Mouse (Mus musculus) liver, embryonic 13.5 days (tissue): Measurements from ENCODE around the gene Gm17662. TPM values are rescaled to one million over a fixed set of nuclear protein-coding genes. Genes with fewer than 3 reads are reported as not detected.
A peak's percentile ranks its signal among the peaks of the same experiment; 100 is the strongest.

Experiments used
- ATAC-seq: fragments of 200-750 bp; cut with Nextera tagmentation; 2 replicates; pipeline ENCODE4 v1.8.0; 2017; ENCODE audit warnings: low read depth, mild to moderate bottlenecking, moderate number of reproducible peaks, moderate library complexity
- DNase-seq: peaks from one replicate; pipeline ENCODE4 v3.0.0; 2022
- H3K27ac ChIP-seq: fragments of 300-500 bp; sonication (generic); 2 replicates; pipeline ENCODE4 v1.5.1; 2015; ENCODE audit warnings: moderate library complexity, mild to moderate bottlenecking, inconsistent platforms
- H3K27me3 ChIP-seq: fragments of 300-500 bp; sonication (generic); 2 replicates; pipeline ENCODE4 v1.6.1; 2015; ENCODE audit warnings: mild to moderate bottlenecking, inconsistent platforms
- H3K36me3 ChIP-seq: fragments of 300-500 bp; sonication (generic); 2 replicates; pipeline ENCODE4 v1.6.1; 2015; ENCODE audit warnings: mild to moderate bottlenecking, inconsistent platforms
- H3K4me1 ChIP-seq: fragments of 300-500 bp; sonication (generic); replicated peaks from 2 replicates; pipeline ENCODE4 v1.6.1; 2015; ENCODE audit warnings: inconsistent platforms
- H3K4me2 ChIP-seq: fragments of 300-500 bp; sonication (generic); 2 replicates; pipeline ENCODE4 v1.6.1; 2015; ENCODE audit warnings: inconsistent platforms, mild to moderate bottlenecking, moderate library complexity
- H3K4me3 ChIP-seq: fragments of 300-500 bp; sonication (generic); replicated peaks from 2 replicates; pipeline ENCODE4 v1.5.1; 2015; ENCODE audit warnings: mild to moderate bottlenecking, inconsistent platforms
- H3K9ac ChIP-seq: fragments of 300-500 bp; sonication (generic); 2 replicates; pipeline ENCODE4 v1.6.1; 2015; ENCODE audit warnings: mild to moderate bottlenecking, inconsistent platforms
- H3K9me3 ChIP-seq: fragments of 300-500 bp; sonication (generic); replicated peaks from 2 replicates; pipeline ENCODE4 v1.6.1; 2016; ENCODE audit warnings: inconsistent platforms
- WGBS: fragments of 180-500 bp; shearing (Covaris S2); methylation state at CpG from one replicate; pipeline ENCODE4 v1.1.7; 2015; ENCODE audit not compliant: insufficient replicate concordance; 5-methylcytosine and 5-hydroxymethylcytosine counted together
- polyA plus RNA-seq: library from polyadenylated mRNA; unstranded; fragments of >200 nt; fragmentation: Nextera tagmentation; extraction: Ambion mirVana; gene quantifications from 2 replicates; pipeline ENCODE4 v1.2.1, GENCODE M21; 2015

Gene Gm17662
- not detected in 2 replicates for polyA plus RNA-seq

GRCm38 (mm10) chr4:104857029-104857428 is at the start of gene Gm17662:
Gm17662 (plus strand) TSS chr4:104857329.
- Histone ChIP-seq H3K36me3 (0 out of 2 replicates have a peak, but pooled peaks cover 3% of the 10 kb centered on the region), H3K27me3 (no peaks in the 10 kb centered on the region), H3K9ac (no peak within 1 kb of the TSS), H3K27ac (no peak within 1 kb of the TSS), H3K9me3 (no peaks in the 10 kb centered on the region), H3K4me3 (no peak within 1 kb of the TSS), H3K4me2 (no peak within 1 kb of the TSS), H3K4me1 (no peaks in the 10 kb centered on the region)
- ATAC-seq (no peak), DNase-seq (no peak)
- 53% methylated on average over 1 of the region's 1 CpGs for WGBS

GRCm38 (mm10) chr4:104810710-104811286 is 46.3 kb upstream of the Gm17662 start:
- Histone ChIP-seq H3K27me3 (no peaks in the 10 kb centered on the region), H3K9me3 (no peaks in the 10 kb centered on the region), H3K36me3 (no peaks in the 10 kb centered on the region), H3K4me3 (no peak overlapping the region), H3K9ac (no peak overlapping the region), H3K4me2 (no peak overlapping the region), H3K27ac (no peak overlapping the region), H3K4me1 (no peaks in the 10 kb centered on the region; the same call in 1 of the 2 replicates)
- no peak for DNase-seq
- WGBS: 57% methylated on average over 10 of the region's 10 CpGs
- ATAC-seq: no peak

- ATAC-seq: no peak
- H3K9ac ChIP-seq: no peak overlapping the region
- no peak overlapping the region for H3K4me3 ChIP-seq
- 52% methylated on average over 2 of the region's 2 CpGs for WGBS
- peaks cover 6% of the 10 kb centered on the region for H3K4me1 ChIP-seq
- DNase-seq: no peak
- no peak overlapping the region for H3K4me2 ChIP-seq
- H3K36me3 ChIP-seq: no peaks in the 10 kb centered on the region
- no peak overlapping the region for H3K27ac ChIP-seq
- 0 out of 2 replicates have a peak, but pooled peaks cover 2% of the 10 kb centered on the region for H3K9me3 ChIP-seq
- H3K27me3 ChIP-seq: no peaks in the 10 kb centered on the region
These were observed 43.5 kb upstream of the Gm17662 start for GRCm38 (mm10) chr4:104813617-104814016.

GRCm38 (mm10) chr4:104816519-104817232 is 40.5 kb upstream of the Gm17662 start:
- WGBS: 57% methylated on average over 4 of the region's 4 CpGs
- Histone ChIP-seq H3K36me3 (no peaks in the 10 kb centered on the region; the same call in 1 of the 2 replicates), H3K9me3 (0 out of 2 replicates have a peak, but pooled peaks cover 2% of the 10 kb centered on the region), H3K9ac (no peak overlapping the region), H3K27me3 (no peaks in the 10 kb centered on the region), H3K27ac (peak overlapping the region; percentile 39; the same call in 1 of the 2 replicates), H3K4me2 (no peak overlapping the region), H3K4me1 (peaks cover 10% of the 10 kb centered on the region), H3K4me3 (no peak overlapping the region)
- DNase-seq (no peak), ATAC-seq (peak; percentile 77)

GRCm38 (mm10) chr4:104817509-104817908 is 39.6 kb upstream of the Gm17662 start:
- Histone ChIP-seq H3K4me1 (peaks cover 10% of the 10 kb centered on the region), H3K4me2 (no peak overlapping the region), H3K9me3 (0 out of 2 replicates have a peak, but pooled peaks cover 2% of the 10 kb centered on the region), H3K27ac (peak overlapping the region; percentile 39), H3K36me3 (no peaks in the 10 kb centered on the region; the same call in 1 of the 2 replicates), H3K4me3 (no peak overlapping the region), H3K9ac (no peak overlapping the region), H3K27me3 (no peaks in the 10 kb centered on the region)
- WGBS: 51% methylated on average over 2 of the region's 2 CpGs
- DNase-seq (no peak), ATAC-seq (no peak)

GRCm38 (mm10) chr4:104818986-104819385 is 38.1 kb upstream of the Gm17662 start:
- Histone ChIP-seq H3K27me3 (no peaks in the 10 kb centered on the region), H3K36me3 (no peaks in the 10 kb centered on the region; the same call in 1 of the 2 replicates), H3K4me2 (no peak overlapping the region), H3K4me3 (no peak overlapping the region), H3K4me1 (peaks cover 10% of the 10 kb centered on the region), H3K9ac (no peak overlapping the region), H3K9me3 (0 out of 2 replicates have a peak, but pooled peaks cover 2% of the 10 kb centered on the region), H3K27ac (no peak overlapping the region)
- 50% methylated on average over 4 of the region's 4 CpGs for WGBS
- DNase-seq (no peak), ATAC-seq (no peak)

GRCm38 (mm10) chr4:104819891-104820290 is 37.2 kb upstream of the Gm17662 start:
- no peak overlapping the region for H3K4me3 ChIP-seq
- H3K4me2 ChIP-seq: no peak overlapping the region
- peaks cover 10% of the 10 kb centered on the region for H3K4me1 ChIP-seq
- WGBS: 48% methylated on average over 4 of the region's 4 CpGs
- H3K9me3 ChIP-seq: 0 out of 2 replicates have a peak, but pooled peaks cover 2% of the 10 kb centered on the region
- H3K27me3 ChIP-seq: no peaks in the 10 kb centered on the region
- H3K9ac ChIP-seq: no peak overlapping the region
- DNase-seq (no peak), ATAC-seq (no peak)
- no peaks in the 10 kb centered on the region; the same call in 1 of the 2 replicates for H3K36me3 ChIP-seq
- no peak overlapping the region for H3K27ac ChIP-seq

- no peak for DNase-seq
- Histone ChIP-seq H3K9me3 (no peaks in the 10 kb centered on the region), H3K27ac (no peak overlapping the region)
These were observed 33.5 kb upstream of the Gm17662 start for GRCm38 (mm10) chr4:104823597-104824101.

GRCm38 (mm10) chr4:104824381-104825077 is 32.6 kb upstream of the Gm17662 start:
- Histone ChIP-seq H3K27ac (no peak overlapping the region; the same call in 1 of the 2 replicates), H3K9ac (no peak overlapping the region), H3K4me1 (0 out of 2 replicates have a peak, but pooled peaks cover under 1% of the 10 kb centered on the region), H3K36me3 (no peaks in the 10 kb centered on the region; the same call in 1 of the 2 replicates), H3K4me2 (no peak overlapping the region), H3K4me3 (no peak overlapping the region), H3K9me3 (no peaks in the 10 kb centered on the region), H3K27me3 (no peaks in the 10 kb centered on the region)
- ATAC-seq (no peak), DNase-seq (no peak)
- WGBS: 53% methylated on average over 7 of the region's 7 CpGs

More at GRCm38 (mm10) chr4:104823597-104824101, 33.5 kb upstream of the Gm17662 start:
- Histone ChIP-seq H3K36me3 (no peaks in the 10 kb centered on the region; the same call in 1 of the 2 replicates), H3K4me1 (0 out of 2 replicates have a peak, but pooled peaks cover 4% of the 10 kb centered on the region), H3K9ac (no peak overlapping the region), H3K27me3 (no peaks in the 10 kb centered on the region), H3K4me3 (no peak overlapping the region), H3K4me2 (no peak overlapping the region)
- WGBS: 33% methylated on average over 4 of the region's 4 CpGs
- peak; percentile 43; the same call in 1 of the 2 replicates for ATAC-seq

GRCm38 (mm10) chr4:104828939-104829338 is 28.2 kb upstream of the Gm17662 start:
- WGBS: 65% methylated on average over 5 of the region's 5 CpGs
- no peaks in the 10 kb centered on the region for H3K4me1 ChIP-seq
- DNase-seq (no peak), ATAC-seq (no peak)
- no peak overlapping the region for H3K9ac ChIP-seq
- no peak overlapping the region for H3K27ac ChIP-seq
- no peak overlapping the region for H3K4me2 ChIP-seq
- H3K36me3 ChIP-seq: peaks cover 6% of the 10 kb centered on the region
- H3K27me3 ChIP-seq: no peaks in the 10 kb centered on the region
- H3K9me3 ChIP-seq: no peaks in the 10 kb centered on the region
- no peak overlapping the region for H3K4me3 ChIP-seq

- WGBS: 59% methylated on average over 5 of the region's 5 CpGs
- H3K4me1 ChIP-seq: no peaks in the 10 kb centered on the region
- H3K27me3 ChIP-seq: no peaks in the 10 kb centered on the region
- no peaks in the 10 kb centered on the region for H3K9me3 ChIP-seq
- no peak for DNase-seq
- no peak overlapping the region for H3K4me3 ChIP-seq
- H3K4me2 ChIP-seq: no peak overlapping the region
- H3K36me3 ChIP-seq: peaks cover 9% of the 10 kb centered on the region
- ATAC-seq: no peak
- H3K9ac ChIP-seq: no peak overlapping the region
- no peak overlapping the region for H3K27ac ChIP-seq
These were observed 22.0 kb upstream of the Gm17662 start for GRCm38 (mm10) chr4:104835096-104835495.
